Mouse (Mus musculus) thymus, adult 2 months (tissue): ENCODE results near the gene Rpusd2.

Experiments used
- CTCF ChIP-seq: fragments of 200-500 bp; IDR thresholded peaks from 2 replicates; pipeline ENCODE4 v1.5.1; 2012; ENCODE audit warnings: mild to moderate bottlenecking, control low read depth, low read length, moderate library complexity, borderline replicate concordance; ENCODE audit not compliant: control insufficient read depth, poor library complexity, insufficient read depth; ENCODE audit errors: extremely low read depth
- POLR2A ChIP-seq: fragments of 200-500 bp; IDR thresholded peaks from 2 replicates; pipeline ENCODE4 v1.6.1; 2012; ENCODE audit warnings: mild to moderate bottlenecking, low read length, control low read depth, moderate library complexity; ENCODE audit not compliant: control insufficient read depth, poor library complexity, insufficient read depth; ENCODE audit errors: extremely low read depth

DNA sequence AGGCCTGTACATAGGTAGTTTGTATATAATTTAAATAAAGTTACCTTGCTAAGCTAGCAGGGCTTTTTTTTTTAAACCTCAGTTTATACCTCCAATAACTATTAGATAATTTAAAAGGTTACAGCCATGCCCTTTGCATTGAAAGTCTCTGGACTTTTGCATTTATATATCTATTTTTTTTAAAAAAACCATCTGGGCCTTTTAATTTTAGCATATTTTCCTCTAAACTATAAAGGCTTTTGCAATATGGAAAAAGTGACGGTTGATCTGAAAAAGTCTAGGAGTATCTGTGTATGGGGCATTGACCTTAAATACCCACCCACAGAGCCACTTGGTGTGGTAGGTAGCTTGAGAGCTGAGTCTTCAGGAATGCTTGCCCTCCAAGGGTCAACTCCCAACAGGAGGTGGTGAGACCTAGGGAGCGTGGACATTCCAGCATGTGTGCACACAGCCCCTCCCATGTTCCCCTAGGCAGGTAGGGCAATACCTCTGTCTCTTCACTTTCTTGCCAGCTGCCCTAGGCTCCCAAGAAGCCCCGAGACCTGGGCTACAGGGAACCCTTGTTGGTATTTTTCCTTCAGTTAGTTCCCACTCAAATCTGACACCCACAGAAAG lies 35.5 kb upstream of the Rpusd2 start:
- TF ChIP-seq CTCF (no peak), POLR2A (no peak)
